13 mouse cellular contexts compared by ENCODE assay signal in the genomic region with DNA sequence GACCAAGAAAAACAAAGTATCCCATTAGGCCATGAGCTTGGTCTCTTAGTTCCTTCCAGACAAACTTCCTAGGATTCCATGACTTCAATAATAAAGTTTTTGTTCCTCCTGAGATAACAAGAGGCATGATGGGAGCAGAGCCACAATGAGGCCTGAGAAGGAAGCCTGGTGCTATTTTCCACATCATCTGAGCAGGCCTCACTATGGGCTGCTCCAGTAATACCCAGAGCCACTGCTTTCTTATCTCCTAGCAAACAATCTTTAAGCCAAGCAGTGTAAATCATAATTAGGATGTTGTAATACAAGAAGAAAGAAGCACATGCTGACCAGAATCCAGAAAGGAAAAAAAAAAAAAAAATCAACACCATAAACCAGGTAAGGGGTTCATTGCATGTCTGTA. TPM values are rescaled to one million over a fixed set of nuclear protein-coding genes. Genes with fewer than 3 reads are reported as not detected.
DNase-seq lines count a peak whose midpoint lies in the region; ATAC-seq and TF ChIP-seq lines count a peak whose summit lies in the region.
"Had no signal": no experiment of that assay in that cellular context is flagged by ENCODE, and none has a peak within 500 bp of the region (broad histone marks: within the 10 kb centered on the region; RNA-seq: fewer than 3 reads in every experiment).

No protein-coding gene starts in this region.

- no peak for ATAC-seq in kidney, embryonic 15.5 days (replicated peaks; ENCODE audit: low FRiP score)
- no peak for ATAC-seq in liver, embryonic 12.5 days
- ATAC-seq: forebrain, embryonic 16.5 days had no signal

- no peak for TF ChIP-seq POLR2A in kidney, adult 2 months (IDR thresholded peaks at IDR 0.05; ENCODE audit: low read depth, low read length)
- no peak for TF ChIP-seq POLR2A in ES-Bruce4 (IDR thresholded peaks at IDR 0.05; ENCODE audit: insufficient read depth, low read length)

- peaks cover 78% of the 10 kb centered on the region for H3K4me1 ChIP-seq in heart, embryonic 10.5 days
- H3K4me1 ChIP-seq in kidney, embryonic 15.5 days, result peaks cover 93% of the 10 kb centered on the region
- H3K4me1 ChIP-seq in kidney, adult 2 months (ENCODE audit: control insufficient read depth, insufficient read depth, low read length), result peaks cover 56% of the 10 kb centered on the region
- peaks cover 3% of the 10 kb centered on the region for H3K4me1 ChIP-seq in ES-Bruce4 (ENCODE audit: control insufficient read depth, insufficient read depth, low read length)
- peaks cover 77% of the 10 kb centered on the region for H3K4me1 ChIP-seq in liver, embryonic 12.5 days

- peak overlapping the region; percentile 5; the same call in 1 of the 2 replicates for H3K9ac ChIP-seq in kidney, embryonic 15.5 days
- peak overlapping the region; percentile 98 for H3K9ac ChIP-seq in ES-Bruce4 (ENCODE audit: low read depth, poor library complexity, severe bottlenecking)
- H3K9ac ChIP-seq in liver, embryonic 12.5 days, result no peak overlapping the region
- H3K9ac ChIP-seq: embryonic facial prominence, embryonic 15.5 days had no signal

- peak overlapping the region; percentile 85 for H3K27ac ChIP-seq in heart, embryonic 10.5 days
- H3K27ac ChIP-seq in kidney, embryonic 15.5 days, result peak overlapping the region; percentile 89
- H3K27ac ChIP-seq in kidney, adult 2 months (ENCODE audit: insufficient read depth, low read depth, low read length), result no peak overlapping the region
- peak overlapping the region; percentile 98 for H3K27ac ChIP-seq in ES-Bruce4 (ENCODE audit: insufficient read depth, low read length)
- no peak overlapping the region for H3K27ac ChIP-seq in liver, embryonic 12.5 days
- H3K27ac ChIP-seq: embryonic facial prominence, embryonic 15.5 days had no signal

- intact Hi-C loops in heart, postnatal 10 days (cut with DNase I), result loop anchor here (10.0 kb wide), 1 partner anchor 182 kb away; a partner anchor contains a TSS

- TF ChIP-seq CTCF in kidney, adult 2 months (conservative IDR thresholded peaks at IDR 0.05; ENCODE audit: insufficient read depth, insufficient read length, low read depth, low read length), result no peak
- no peak for TF ChIP-seq CTCF in ES-Bruce4 (IDR thresholded peaks at IDR 0.05; ENCODE audit: low read depth, low read length)

- H3K27me3 ChIP-seq in heart, embryonic 10.5 days (ENCODE audit: insufficient read depth, poor library complexity, severe bottlenecking), result no peaks in the 10 kb centered on the region
- no peaks in the 10 kb centered on the region for H3K27me3 ChIP-seq in kidney, embryonic 15.5 days
- no peaks in the 10 kb centered on the region for H3K27me3 ChIP-seq in kidney, adult 2 months (replicated peaks; ENCODE audit: control insufficient read depth, insufficient read depth, low read length)
- no peaks in the 10 kb centered on the region for H3K27me3 ChIP-seq in ES-Bruce4 (ENCODE audit: control insufficient read depth, insufficient read depth, low read length, poor library complexity, severe bottlenecking)
- peaks cover 9% of the 10 kb centered on the region for H3K27me3 ChIP-seq in liver, embryonic 12.5 days (replicated peaks)
- H3K27me3 ChIP-seq: embryonic facial prominence, embryonic 15.5 days had no signal

- no peak for TF ChIP-seq EP300 in ES-Bruce4 (IDR thresholded peaks at IDR 0.05; ENCODE audit: insufficient read depth, low read depth, low read length)

- H3K4me3 ChIP-seq in heart, embryonic 10.5 days, result no peak overlapping the region
- H3K4me3 ChIP-seq in kidney, embryonic 15.5 days (replicated peaks), result peak overlapping the region; percentile 19; the same call in 1 of the 2 replicates
- H3K4me3 ChIP-seq in kidney, adult 2 months (ENCODE audit: insufficient read depth, low read depth, low read length), result no peak overlapping the region
- H3K4me3 ChIP-seq in ES-Bruce4 (ENCODE audit: low read depth, low read length), result peak overlapping the region; percentile 48
- no peak overlapping the region; the same call in 1 of the 2 replicates for H3K4me3 ChIP-seq in liver, embryonic 12.5 days
- H3K4me3 ChIP-seq: embryonic facial prominence, embryonic 15.5 days had no signal

- H3K9me3 ChIP-seq in heart, embryonic 10.5 days, result no peaks in the 10 kb centered on the region
- no peaks in the 10 kb centered on the region for H3K9me3 ChIP-seq in kidney, embryonic 15.5 days (replicated peaks)
- H3K9me3 ChIP-seq in ES-Bruce4 (replicated peaks; ENCODE audit: control insufficient read depth, insufficient read depth, low read length, poor library complexity, severe bottlenecking), result no peaks in the 10 kb centered on the region
- no peaks in the 10 kb centered on the region for H3K9me3 ChIP-seq in liver, embryonic 12.5 days (replicated peaks)
- H3K9me3 ChIP-seq: embryonic facial prominence, embryonic 15.5 days had no signal

- H3K4me2 ChIP-seq in kidney, embryonic 15.5 days, result peak overlapping the region; percentile 60
- H3K4me2 ChIP-seq in liver, embryonic 12.5 days, result peak overlapping the region; percentile 92

- DNase-seq in heart, embryonic 10.5 days (ENCODE audit: low spot score), result no peak
- no peak for DNase-seq in heart, postnatal 10 days
- no peak for DNase-seq in kidney, adult 2 months
- no peak for DNase-seq in urinary bladder, adult 2 months (ENCODE audit: low spot score)
- no peak for DNase-seq in spleen, postnatal 14 days (ENCODE audit: low spot score in 2 of 2)
- DNase-seq: gastrocnemius, postnatal 36 days; thymus, adult 18-20 months had no signal

- H3K36me3 ChIP-seq in heart, embryonic 10.5 days, result no peaks in the 10 kb centered on the region
- H3K36me3 ChIP-seq in kidney, embryonic 15.5 days, result no peaks in the 10 kb centered on the region
- no peaks in the 10 kb centered on the region for H3K36me3 ChIP-seq in kidney, adult 2 months (ENCODE audit: control insufficient read depth, insufficient read depth, low read length)
- H3K36me3 ChIP-seq in ES-Bruce4 (ENCODE audit: control insufficient read depth, insufficient read depth, low read length, poor library complexity, severe bottlenecking), result peaks cover 13% of the 10 kb centered on the region
- no peaks in the 10 kb centered on the region for H3K36me3 ChIP-seq in liver, embryonic 12.5 days
- H3K36me3 ChIP-seq: embryonic facial prominence, embryonic 15.5 days had no signal

RNA-seq across cellular contexts. Expression of a gene that starts 6.6 kb away (rescaled TPM):
- 23.6 and 46.6 TPM in 2 replicates for polyA plus RNA-seq in heart, embryonic 10.5 days (2016; fragmentation: Nextera tagmentation; extraction: Ambion mirVana)
- 1 to 10 TPM; 6.2 to 6.3 TPM for total RNA-seq in heart, postnatal 10 days (2021)
- polyA plus RNA-seq in kidney, embryonic 15.5 days (2015; fragmentation: Nextera tagmentation; extraction: Ambion mirVana), result 99.9 and 104 TPM in 2 replicates
- polyA plus RNA-seq in kidney, adult 2 months (2012; rRNA removed), result 14.8 and 15.3 TPM in 2 replicates
- 31.6 and 34.8 TPM in 2 replicates for polyA plus RNA-seq in ES-Bruce4 (2011; ENCODE audit: insufficient read depth, insufficient read length, low read depth, missing spikeins)
- polyA plus RNA-seq in liver, embryonic 12.5 days (2016; fragmentation: Nextera tagmentation; extraction: Ambion mirVana), result 17.8 and 18.5 TPM in 2 replicates
- 80.2 and 89.9 TPM in 2 replicates for polyA plus RNA-seq in urinary bladder, adult 2 months (2012; rRNA removed)
- total RNA-seq: MEL had no signal

RNA-seq across cellular contexts. Expression of a gene that starts 7.6 kb away (rescaled TPM):
- polyA plus RNA-seq in heart, embryonic 10.5 days (2016; fragmentation: Nextera tagmentation; extraction: Ambion mirVana), result 60.1 and 75.7 TPM in 2 replicates
- 10 to 100 TPM; 46.2 to 53.5 TPM for total RNA-seq in heart, postnatal 10 days (2021)
- polyA plus RNA-seq in kidney, embryonic 15.5 days (2015; fragmentation: Nextera tagmentation; extraction: Ambion mirVana), result 114 and 117 TPM in 2 replicates
- 48.6 and 57.5 TPM in 2 replicates for polyA plus RNA-seq in kidney, adult 2 months (2012; rRNA removed)
- polyA plus RNA-seq in ES-Bruce4 (2011; ENCODE audit: insufficient read depth, insufficient read length, low read depth, missing spikeins), result 218 and 252 TPM in 2 replicates
- 23.1 and 24.1 TPM in 2 replicates for polyA plus RNA-seq in liver, embryonic 12.5 days (2016; fragmentation: Nextera tagmentation; extraction: Ambion mirVana)
- 83.1 and 99.4 TPM in 2 replicates for polyA plus RNA-seq in urinary bladder, adult 2 months (2012; rRNA removed)

Comparison
In these comparisons a context has a peak if more than half of its experiments do, and no peak if none do; other contexts are left out.
1. H3K27ac ChIP-seq: peak in heart, embryonic 10.5 days (single experiment), kidney, embryonic 15.5 days (single experiment) and ES-Bruce4 (single experiment); none in kidney, adult 2 months (single experiment) and liver, embryonic 12.5 days (single experiment).
2. H3K4me3 ChIP-seq: peak in kidney, embryonic 15.5 days (single experiment) and ES-Bruce4 (single experiment); none in heart, embryonic 10.5 days (single experiment), kidney, adult 2 months (single experiment) and liver, embryonic 12.5 days (single experiment).